Mouse (Mus musculus): Measurements from ENCODE around the gene Cep162.

DNA sequence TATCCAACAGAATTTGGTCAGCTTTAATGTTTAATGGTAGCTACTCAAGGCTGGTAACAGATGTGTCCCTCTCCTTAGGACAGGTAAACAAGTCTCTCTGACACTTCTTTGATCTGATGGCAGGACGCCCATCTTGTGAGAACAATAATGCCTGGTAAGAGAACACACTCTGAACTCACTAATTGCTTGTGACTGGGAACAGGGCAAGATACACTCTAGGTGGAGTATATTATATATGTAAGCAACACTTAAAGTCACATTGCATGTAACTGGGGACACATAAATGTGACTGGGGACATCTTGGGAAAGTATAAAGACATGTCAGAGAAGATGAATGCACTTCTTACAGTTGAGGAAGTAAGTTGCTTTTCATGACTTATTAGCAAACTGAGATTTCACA lies 7.7 kb downstream of the Cep162 start:
- TF ChIP-seq CTCF (IDR thresholded peaks at IDR 0.05; ENCODE audit: low read depth) (no peak), EP300 (IDR thresholded peaks at IDR 0.05; ENCODE audit: low read depth) (no peak)
